Mouse (Mus musculus): ENCODE results near the gene Smarce1. TPM values are rescaled to one million over a fixed set of nuclear protein-coding genes. Genes with fewer than 3 reads are reported as not detected.

Gene Smarce1
- total RNA-seq, 1 experiment = 130 TPM

- no peak for TF ChIP-seq CHD2 (IDR thresholded peaks at IDR 0.05; ENCODE audit: low read depth, low read length)
- TF ChIP-seq MAFK (IDR thresholded peaks at IDR 0.05; ENCODE audit: insufficient read depth, low read depth, low read length) = no peak
- no peak for TF ChIP-seq ZC3H11A (IDR thresholded peaks at IDR 0.05; ENCODE audit: borderline replicate concordance, low read depth, low read length)
- TF ChIP-seq HCFC1 (IDR thresholded peaks at IDR 0.05; ENCODE audit: borderline replicate concordance, insufficient read depth, low read length) = no peak
- TF ChIP-seq ZNF384 (IDR thresholded peaks at IDR 0.05; ENCODE audit: low read depth, low read length) = no peak
- Histone ChIP-seq H3K9ac (ENCODE audit: insufficient read depth, low read depth, low read length, poor library complexity, severe bottlenecking) (no peak overlapping the region), H3K4me1 (ENCODE audit: control insufficient read depth in 2 of 2, insufficient read depth in 2 of 2, low read length in 2 of 2, poor library complexity in 1 of 2) (no peaks in the 10 kb centered on the region), H3K27ac (ENCODE audit: insufficient read depth, low read depth, low read length, poor library complexity, severe bottlenecking) (no peak overlapping the region), H3K9me3 (ENCODE audit: control insufficient read depth, insufficient read depth, low read depth, low read length) (no peaks in the 10 kb centered on the region), H3K4me3 (ENCODE audit: insufficient read depth in 1 of 2, low read depth in 1 of 2, low read length in 2 of 2, poor library complexity in 1 of 2, severe bottlenecking in 1 of 2) (no peak overlapping the region), H3K36me3 (ENCODE audit: control insufficient read depth, insufficient read depth, low read length, poor library complexity, severe bottlenecking) (no peaks in the 10 kb centered on the region)
- in situ Hi-C loops (cut with MboI; ENCODE audit: low sequenced_read_pairs in 2 of 2, unreplicated experiment in 2 of 2) = no loop called here
- DNase-seq (ENCODE audit: low read depth, low spot score) = no peak
Measured at GRCm38 (mm10) chr11:99272721-99273120, 41.9 kb upstream of the Smarce1 start.

DNA sequence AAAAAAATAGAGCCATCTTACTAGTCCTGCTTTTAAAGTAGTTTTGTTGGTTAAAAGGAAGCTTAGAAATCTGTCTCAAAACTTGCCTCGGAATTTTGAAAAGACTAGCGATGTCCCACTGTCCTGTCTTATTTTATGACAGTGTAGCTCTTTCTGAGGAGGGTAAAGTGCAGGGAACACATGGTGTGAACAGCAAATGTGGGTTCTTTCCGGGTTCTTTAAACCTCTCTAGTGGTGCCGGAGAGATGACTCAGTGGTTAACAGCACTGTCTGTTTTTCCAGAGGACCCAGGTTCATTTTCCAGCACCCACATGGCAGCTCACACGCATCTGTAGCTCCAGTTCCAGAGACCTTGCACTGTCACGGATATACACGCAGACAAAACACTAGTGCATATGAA, 38.4 kb upstream of the Smarce1 start:
- Histone ChIP-seq H3K4me1 (ENCODE audit: control insufficient read depth in 2 of 2, insufficient read depth in 2 of 2, low read length in 2 of 2, poor library complexity in 1 of 2) (no peaks in the 10 kb centered on the region), H3K9ac (ENCODE audit: insufficient read depth, low read depth, low read length, poor library complexity, severe bottlenecking) (no peak overlapping the region), H3K27ac (ENCODE audit: insufficient read depth, low read depth, low read length, poor library complexity, severe bottlenecking) (no peak overlapping the region), H3K36me3 (ENCODE audit: control insufficient read depth, insufficient read depth, low read length, poor library complexity, severe bottlenecking) (no peaks in the 10 kb centered on the region), H3K4me3 (ENCODE audit: insufficient read depth in 1 of 2, low read depth in 1 of 2, low read length in 2 of 2, poor library complexity in 1 of 2, severe bottlenecking in 1 of 2) (no peak overlapping the region), H3K9me3 (ENCODE audit: control insufficient read depth, insufficient read depth, low read depth, low read length) (no peaks in the 10 kb centered on the region)
- no peak for DNase-seq (ENCODE audit: low read depth, low spot score)
- in situ Hi-C loops (cut with MboI; ENCODE audit: low sequenced_read_pairs in 2 of 2, unreplicated experiment in 2 of 2) = no loop called here
- TF ChIP-seq CHD2 (IDR thresholded peaks at IDR 0.05; ENCODE audit: low read depth, low read length) = no peak
- TF ChIP-seq ZC3H11A (IDR thresholded peaks at IDR 0.05; ENCODE audit: borderline replicate concordance, low read depth, low read length) = no peak
- TF ChIP-seq MAFK (IDR thresholded peaks at IDR 0.05; ENCODE audit: insufficient read depth, low read depth, low read length) = no peak
- no peak for TF ChIP-seq ZNF384 (IDR thresholded peaks at IDR 0.05; ENCODE audit: low read depth, low read length)
- no peak for TF ChIP-seq HCFC1 (IDR thresholded peaks at IDR 0.05; ENCODE audit: borderline replicate concordance, insufficient read depth, low read length)

DNA sequence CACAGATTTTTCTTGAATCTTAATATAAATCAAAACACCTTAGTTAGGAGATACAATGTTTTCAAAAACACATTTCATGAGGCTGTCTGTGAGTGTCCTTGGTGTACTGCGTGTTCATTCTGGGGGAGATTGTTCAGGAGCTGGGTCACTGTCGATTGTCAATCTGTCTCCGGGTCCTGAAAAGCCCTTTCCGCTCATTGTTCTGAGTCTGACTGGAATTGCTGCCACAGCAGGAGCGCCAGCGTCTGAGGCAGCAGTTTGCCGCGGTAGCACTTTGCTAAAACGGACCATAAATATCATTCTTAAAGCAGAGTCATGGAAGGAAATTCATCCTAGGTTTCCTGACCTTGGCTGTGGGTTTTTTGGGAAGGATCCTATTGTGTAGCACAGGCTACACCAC, 35.0 kb upstream of the Smarce1 start:
- Histone ChIP-seq H3K4me3 (ENCODE audit: insufficient read depth in 1 of 2, low read depth in 1 of 2, low read length in 2 of 2, poor library complexity in 1 of 2, severe bottlenecking in 1 of 2) (no peak overlapping the region), H3K9me3 (ENCODE audit: control insufficient read depth, insufficient read depth, low read depth, low read length) (no peaks in the 10 kb centered on the region), H3K36me3 (ENCODE audit: control insufficient read depth, insufficient read depth, low read length, poor library complexity, severe bottlenecking) (no peaks in the 10 kb centered on the region), H3K4me1 (ENCODE audit: control insufficient read depth in 2 of 2, insufficient read depth in 2 of 2, low read length in 2 of 2, poor library complexity in 1 of 2) (no peaks in the 10 kb centered on the region), H3K9ac (ENCODE audit: insufficient read depth, low read depth, low read length, poor library complexity, severe bottlenecking) (no peak overlapping the region), H3K27ac (ENCODE audit: insufficient read depth, low read depth, low read length, poor library complexity, severe bottlenecking) (no peak overlapping the region)
- DNase-seq (ENCODE audit: low read depth, low spot score) = no peak
- TF ChIP-seq ZC3H11A (IDR thresholded peaks at IDR 0.05; ENCODE audit: borderline replicate concordance, low read depth, low read length) = no peak
- TF ChIP-seq CHD2 (IDR thresholded peaks at IDR 0.05; ENCODE audit: low read depth, low read length) = no peak
- TF ChIP-seq HCFC1 (IDR thresholded peaks at IDR 0.05; ENCODE audit: borderline replicate concordance, insufficient read depth, low read length) = no peak
- no peak for TF ChIP-seq MAFK (IDR thresholded peaks at IDR 0.05; ENCODE audit: insufficient read depth, low read depth, low read length)
- TF ChIP-seq ZNF384 (IDR thresholded peaks at IDR 0.05; ENCODE audit: low read depth, low read length) = no peak
- in situ Hi-C loops (cut with MboI; ENCODE audit: low sequenced_read_pairs in 2 of 2, unreplicated experiment in 2 of 2) = no loop called here

- Histone ChIP-seq H3K4me3 (ENCODE audit: insufficient read depth in 1 of 2, low read depth in 1 of 2, low read length in 2 of 2, poor library complexity in 1 of 2, severe bottlenecking in 1 of 2) (no peak overlapping the region), H3K36me3 (ENCODE audit: control insufficient read depth, insufficient read depth, low read length, poor library complexity, severe bottlenecking) (no peaks in the 10 kb centered on the region), H3K9ac (ENCODE audit: insufficient read depth, low read depth, low read length, poor library complexity, severe bottlenecking) (no peak overlapping the region), H3K4me1 (ENCODE audit: control insufficient read depth in 2 of 2, insufficient read depth in 2 of 2, low read length in 2 of 2, poor library complexity in 1 of 2) (no peaks in the 10 kb centered on the region), H3K9me3 (ENCODE audit: control insufficient read depth, insufficient read depth, low read depth, low read length) (no peaks in the 10 kb centered on the region), H3K27ac (ENCODE audit: insufficient read depth, low read depth, low read length, poor library complexity, severe bottlenecking) (no peak overlapping the region)
- no peak for DNase-seq (ENCODE audit: low read depth, low spot score)
- no peak for TF ChIP-seq MAFK (IDR thresholded peaks at IDR 0.05; ENCODE audit: insufficient read depth, low read depth, low read length)
- no peak for TF ChIP-seq CHD2 (IDR thresholded peaks at IDR 0.05; ENCODE audit: low read depth, low read length)
- no peak for TF ChIP-seq ZC3H11A (IDR thresholded peaks at IDR 0.05; ENCODE audit: borderline replicate concordance, low read depth, low read length)
- TF ChIP-seq HCFC1 (IDR thresholded peaks at IDR 0.05; ENCODE audit: borderline replicate concordance, insufficient read depth, low read length) = no peak
- no peak for TF ChIP-seq ZNF384 (IDR thresholded peaks at IDR 0.05; ENCODE audit: low read depth, low read length)
- in situ Hi-C loops (cut with MboI; ENCODE audit: low sequenced_read_pairs in 2 of 2, unreplicated experiment in 2 of 2) = no loop called here
Measured at GRCm38 (mm10) chr11:99265220-99265619, 34.4 kb upstream of the Smarce1 start.

DNA sequence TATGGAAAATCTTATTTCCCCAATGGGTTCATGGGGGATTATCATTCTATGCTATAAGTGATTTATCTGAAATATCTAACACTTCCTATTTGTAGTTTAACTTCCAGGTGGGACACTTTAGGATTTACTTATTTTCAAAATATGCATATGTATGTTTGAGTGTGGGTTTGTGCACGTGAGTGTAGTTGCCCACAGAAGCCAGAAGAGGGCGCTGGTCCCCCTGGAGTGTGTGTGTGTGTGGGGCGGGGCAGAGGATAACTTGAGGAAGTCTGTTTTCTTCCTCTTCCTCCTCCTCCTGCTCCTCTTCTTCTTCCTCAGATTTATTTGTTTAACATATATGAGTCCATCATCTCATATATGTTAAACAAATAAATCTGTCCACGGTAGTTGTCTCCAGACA, 25.4 kb upstream of the Smarce1 start:
- no peak overlapping the region for H3K27ac ChIP-seq (ENCODE audit: insufficient read depth, low read depth, low read length, poor library complexity, severe bottlenecking)
- in situ Hi-C loops (cut with MboI; ENCODE audit: low sequenced_read_pairs in 2 of 2, unreplicated experiment in 2 of 2) = no loop called here
- H3K9ac ChIP-seq (ENCODE audit: insufficient read depth, low read depth, low read length, poor library complexity, severe bottlenecking) = no peak overlapping the region
- H3K4me1 ChIP-seq (ENCODE audit: control insufficient read depth in 2 of 2, insufficient read depth in 2 of 2, low read length in 2 of 2, poor library complexity in 1 of 2) = no peaks in the 10 kb centered on the region
- H3K9me3 ChIP-seq (ENCODE audit: control insufficient read depth, insufficient read depth, low read depth, low read length) = no peaks in the 10 kb centered on the region
- H3K36me3 ChIP-seq (ENCODE audit: control insufficient read depth, insufficient read depth, low read length, poor library complexity, severe bottlenecking) = no peaks in the 10 kb centered on the region
- no peak for DNase-seq (ENCODE audit: low read depth, low spot score)
- H3K4me3 ChIP-seq (ENCODE audit: insufficient read depth in 1 of 2, low read depth in 1 of 2, low read length in 2 of 2, poor library complexity in 1 of 2, severe bottlenecking in 1 of 2) = no peak overlapping the region
- TF ChIP-seq ZC3H11A (IDR thresholded peaks at IDR 0.05; ENCODE audit: borderline replicate concordance, low read depth, low read length) (no peak), HCFC1 (IDR thresholded peaks at IDR 0.05; ENCODE audit: borderline replicate concordance, insufficient read depth, low read length) (no peak), CHD2 (IDR thresholded peaks at IDR 0.05; ENCODE audit: low read depth, low read length) (no peak), MAFK (IDR thresholded peaks at IDR 0.05; ENCODE audit: insufficient read depth, low read depth, low read length) (no peak), ZNF384 (IDR thresholded peaks at IDR 0.05; ENCODE audit: low read depth, low read length) (no peak)

All from ES-E14 (cell line).